Mouse (Mus musculus) megakaryocyte progenitor cell, adult 5-6 weeks (primary cell): ENCODE results near the gene Magi1. TPM values are rescaled to one million over a fixed set of nuclear protein-coding genes. Genes with fewer than 3 reads are reported as not detected.
A peak's percentile ranks its signal among the peaks of the same experiment; 100 is the strongest.
"Not testable (repeated sequence)": the region's sequence is repeated elsewhere in the genome, so short reads cannot be mapped to it uniquely, and the experiment has no call there.

Experiments used
- ATAC-seq: replicated peaks from 2 replicates; pipeline ENCODE4 v1.8.0; 2016; ENCODE audit warnings: mild to moderate bottlenecking, moderate TSS enrichment, inconsistent platforms; ENCODE audit not compliant: poor library complexity
- total RNA-seq, 2 experiments: library from RNA; stranded (forward) in 1 of 2; stranded (reverse) in 1 of 2; fragments of 157-497, 149-512 nt in 1 of 2; fragments of 200-1000 nt in 1 of 2; gene quantifications; 2 replicates each; pipeline versions ENCODE4 v1.2.3 to v1.2.4; 2015 to 2017

Magi1 gene
- total RNA-seq, 2 experiments from 2014 or later: 0.15 to 0.21 TPM

GRCm38 (mm10) chr6:94003586-94003985, 280.1 kb downstream of the Magi1 start:
- not testable (repeated sequence) for ATAC-seq

- ATAC-seq: no peak
Observed at GRCm38 (mm10) chr6:93996841-93997485, 286.8 kb downstream of the Magi1 start.

- no peak for ATAC-seq
Observed at GRCm38 (mm10) chr6:93987561-93987960, 296.2 kb downstream of the Magi1 start.

- peak; percentile 64 for ATAC-seq
Observed at GRCm38 (mm10) chr6:93985111-93985510, 298.6 kb downstream of the Magi1 start.

- no peak for ATAC-seq
Observed at GRCm38 (mm10) chr6:93983551-93983950, 300.2 kb downstream of the Magi1 start.

- no peak for ATAC-seq
Observed at GRCm38 (mm10) chr6:93981211-93981610, 302.5 kb downstream of the Magi1 start.

GRCm38 (mm10) chr6:93979241-93979640, 304.5 kb downstream of the Magi1 start:
- no peak for ATAC-seq

- ATAC-seq: no peak
Observed at GRCm38 (mm10) chr6:93968721-93969120, 315.0 kb downstream of the Magi1 start.

GRCm38 (mm10) chr6:93962757-93963336, 320.9 kb downstream of the Magi1 start:
- no peak for ATAC-seq

GRCm38 (mm10) chr6:93961782-93962181, 321.9 kb downstream of the Magi1 start:
- no peak for ATAC-seq

- ATAC-seq: no peak
Observed at GRCm38 (mm10) chr6:93957172-93957571, 326.5 kb downstream of the Magi1 start.

- no peak for ATAC-seq
Observed at GRCm38 (mm10) chr6:93946612-93947011, 337.1 kb downstream of the Magi1 start.

- no peak for ATAC-seq
Observed at GRCm38 (mm10) chr6:93936359-93936758, 347.4 kb downstream of the Magi1 start.

GRCm38 (mm10) chr6:93935793-93936192, 347.9 kb downstream of the Magi1 start:
- no peak for ATAC-seq

GRCm38 (mm10) chr6:93934700-93935099, 349.0 kb downstream of the Magi1 start:
- ATAC-seq: no peak

GRCm38 (mm10) chr6:93924568-93924967, 359.1 kb downstream of the Magi1 start:
- ATAC-seq: no peak

- no peak for ATAC-seq
Observed at GRCm38 (mm10) chr6:93923972-93924371, 359.7 kb downstream of the Magi1 start.

- ATAC-seq: no peak
Observed at GRCm38 (mm10) chr6:93923351-93923750, 360.4 kb downstream of the Magi1 start.

- ATAC-seq: no peak
Observed at GRCm38 (mm10) chr6:93922931-93923330, 360.8 kb downstream of the Magi1 start.

GRCm38 (mm10) chr6:93913226-93913861, 370.4 kb downstream of the Magi1 start:
- ATAC-seq: no peak

GRCm38 (mm10) chr6:93912582-93913225, 371.0 kb downstream of the Magi1 start:
- no peak for ATAC-seq
